Mouse (Mus musculus) heart, adult 2 months (tissue): ENCODE data around the gene Galnt15. TPM values are rescaled to one million over a fixed set of nuclear protein-coding genes. Genes with fewer than 3 reads are reported as not detected.

ENCODE experiments used
- DNase-seq, 2 experiments: peaks; one replicate each; pipeline ENCODE4 v3.0.0; 2021
- H3K27ac ChIP-seq: fragments of 200-600 bp; 2 replicates; pipeline ENCODE4 v1.8.1; 2022
- H3K27me3 ChIP-seq: fragments of 200-500 bp; 2 replicates; pipeline ENCODE4 v1.6.1; 2012; ENCODE audit warnings: mild to moderate bottlenecking, low read length, inconsistent platforms, mixed read lengths; ENCODE audit not compliant: control insufficient read depth, insufficient read depth
- H3K36me3 ChIP-seq: fragments of 200-500 bp; 2 replicates; pipeline ENCODE4 v1.6.1; 2012; ENCODE audit warnings: low read length, inconsistent platforms; ENCODE audit not compliant: control insufficient read depth, insufficient read depth
- H3K4me1 ChIP-seq: fragments of 200-500 bp; 2 replicates; pipeline ENCODE4 v1.6.1; 2011; ENCODE audit warnings: low read length; ENCODE audit not compliant: control insufficient read depth, insufficient read depth
- H3K4me3 ChIP-seq: fragments of 200-600 bp; 2 replicates; pipeline ENCODE4 v1.8.1; 2022
- H3K79me2 ChIP-seq: fragments of 200-500 bp; replicated peaks from 2 replicates; pipeline ENCODE4 v1.6.1; 2012; ENCODE audit warnings: mild to moderate bottlenecking, inconsistent platforms, low read length, moderate library complexity, mixed read lengths; ENCODE audit not compliant: control insufficient read depth, insufficient read depth
- H3K9ac ChIP-seq: fragments of 200-500 bp; 2 replicates; pipeline ENCODE4 v1.6.1; 2012; ENCODE audit warnings: low read depth, mild to moderate bottlenecking, control low read depth, inconsistent platforms, low read length, mixed read lengths
- CTCF ChIP-seq: fragments of 200-600 bp; IDR thresholded peaks from 2 replicates; pipeline ENCODE4 v1.8.1; 2022; ENCODE audit warnings: antibody characterized with exemption, mild to moderate bottlenecking, moderate library complexity
- EP300 ChIP-seq: fragments of 200-500 bp; IDR thresholded peaks from 2 replicates; pipeline ENCODE4 v1.6.1; 2011; ENCODE audit warnings: low read depth, low read length, control low read depth; ENCODE audit not compliant: insufficient read depth
- POLR2A ChIP-seq: fragments of 200-500 bp; IDR thresholded peaks from 2 replicates; pipeline ENCODE4 v1.6.1; 2011; ENCODE audit warnings: mild to moderate bottlenecking, low read depth, low read length, control low read depth; ENCODE audit not compliant: insufficient read depth
- whole genome bisulfite sequencing: fragments of 180-500 bp; shearing (Covaris S2); methylation state at CpG from one replicate; pipeline ENCODE4 v1.1.7; 2018; 5-methylcytosine and 5-hydroxymethylcytosine counted together
- intact Hi-C: fragments of 180-260 bp; cut with DNase I; formaldehyde crosslinking; loops from one replicate; pipeline ENCODE4 v1.15.1; 2025
- polyA plus RNA-seq: library from polyadenylated mRNA; depleted of rRNA; stranded (reverse); fragments of >200 nt; gene quantifications from 2 replicates; pipeline ENCODE4 v1.2.3, GENCODE M21; 2012; rRNA removed
- total RNA-seq, 2 experiments: library from RNA; stranded (reverse); gene quantifications; 2 replicates each; pipeline ENCODE4 v1.2.3; 2021

The Galnt15 gene
- total and polyA plus RNA-seq, 3 experiments, result 10.1 to 18.1 (median 11.2) TPM

DNA sequence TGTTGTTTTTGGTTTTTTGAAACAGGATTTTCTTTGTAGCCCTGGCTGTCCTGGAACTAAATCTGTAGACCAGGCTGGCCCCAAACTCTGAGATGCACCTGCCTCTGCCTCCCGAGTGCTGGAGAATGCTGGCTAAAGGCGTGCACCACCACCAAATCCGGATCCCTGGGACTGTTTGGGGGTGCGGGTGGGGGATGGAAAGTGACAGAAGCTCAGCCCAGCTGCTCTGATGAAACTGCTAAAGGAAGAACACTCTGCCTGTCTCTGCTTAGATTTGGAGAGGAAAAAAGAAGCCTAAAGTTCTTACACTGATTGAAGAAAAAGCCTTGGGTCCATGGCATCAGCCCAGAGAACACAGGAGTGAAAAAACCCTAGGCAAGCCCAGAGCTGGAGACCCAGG lies 74.8 kb downstream of the Galnt15 start:
- Histone ChIP-seq H3K79me2 (no peaks in the 10 kb centered on the region), H3K4me1 (no peaks in the 10 kb centered on the region), H3K4me3 (no peak overlapping the region), H3K27me3 (no peaks in the 10 kb centered on the region), H3K9ac (no peak overlapping the region), H3K27ac (no peak overlapping the region), H3K36me3 (no peaks in the 10 kb centered on the region; the same call in 1 of the 2 replicates)
- intact Hi-C loops, result no loop called here
- DNase-seq, result no peak
- 84% methylated on average over 4 of the region's 4 CpGs for WGBS
- TF ChIP-seq POLR2A, result no peak
- no peak for TF ChIP-seq EP300
- no peak for TF ChIP-seq CTCF

DNA sequence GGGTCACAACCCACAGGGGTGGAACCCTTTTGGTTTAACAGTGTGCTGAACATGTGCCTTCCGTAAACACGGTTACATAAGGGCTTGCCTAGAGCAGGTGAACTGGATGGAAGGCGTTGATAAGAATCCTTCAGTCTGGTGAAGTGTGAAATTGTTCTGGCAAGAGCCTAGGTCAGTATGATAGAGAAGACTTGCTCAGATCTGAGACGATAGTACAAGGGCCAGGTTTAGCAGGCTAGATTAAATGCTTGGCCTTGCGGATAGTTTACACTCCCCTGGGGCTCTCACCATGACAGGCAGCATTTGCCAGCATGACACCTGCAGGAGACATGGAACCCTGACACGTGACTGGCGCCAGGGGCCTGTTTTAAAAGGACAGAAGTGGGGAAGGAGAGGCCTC lies 76.9 kb downstream of the Galnt15 start:
- Histone ChIP-seq H3K27me3 (no peaks in the 10 kb centered on the region), H3K4me1 (no peaks in the 10 kb centered on the region), H3K36me3 (no peaks in the 10 kb centered on the region; the same call in 1 of the 2 replicates), H3K9ac (no peak overlapping the region), H3K27ac (no peak overlapping the region), H3K4me3 (no peak overlapping the region), H3K79me2 (no peaks in the 10 kb centered on the region)
- TF ChIP-seq CTCF (no peak), EP300 (no peak), POLR2A (no peak)
- WGBS, result 48% methylated on average over 7 of the region's 7 CpGs
- no peak for DNase-seq
- intact Hi-C loops, result no loop called here

DNA sequence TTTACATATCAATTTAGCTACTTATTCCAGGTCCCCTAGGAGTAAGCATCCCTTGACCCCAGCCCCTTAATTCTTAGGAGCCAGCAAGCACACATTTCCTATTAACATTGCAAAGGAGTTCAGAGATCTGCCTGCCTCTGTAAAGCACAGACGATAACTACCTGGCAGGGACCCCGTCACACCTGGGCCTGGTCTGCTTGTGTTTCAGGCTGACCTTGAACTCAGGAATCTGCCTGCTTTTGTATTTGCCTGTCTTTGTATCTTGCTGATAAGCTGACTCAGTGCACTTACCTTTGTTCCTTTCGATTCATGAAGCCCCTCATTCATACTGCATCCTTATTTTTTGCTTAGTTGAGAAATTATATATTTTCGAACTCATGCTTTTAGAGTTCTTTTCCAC lies 78.1 kb downstream of the Galnt15 start:
- H3K4me3 ChIP-seq, result no peak overlapping the region
- WGBS, result 87% methylated on average over 4 of the region's 4 CpGs

More for the DNA sequence above, 78.1 kb downstream of the Galnt15 start:
- Histone ChIP-seq H3K27me3 (no peaks in the 10 kb centered on the region), H3K79me2 (no peaks in the 10 kb centered on the region), H3K27ac (no peak overlapping the region), H3K4me1 (no peaks in the 10 kb centered on the region), H3K9ac (no peak overlapping the region), H3K36me3 (no peaks in the 10 kb centered on the region)
- intact Hi-C loops, result no loop called here
- DNase-seq, result no peak
- TF ChIP-seq CTCF (no peak), POLR2A (no peak), EP300 (no peak)

Other genes with a start within 250 kb of the Galnt15 start
- gene Ankrd28, start 198.3 kb upstream of the Galnt15 start, total RNA-seq, result 10 to 100 TPM; 22.1 to 27.7 TPM
- gene Ankrd28, start 198.3 kb upstream of the Galnt15 start, polyA plus RNA-seq, result 6.6 and 17.4 TPM in 2 replicates
- gene Oxnad1, start 56.4 kb downstream of the Galnt15 start, total RNA-seq, result 10 to 100 TPM; 49.5 to 54.9 TPM
- gene Oxnad1, start 56.4 kb downstream of the Galnt15 start, polyA plus RNA-seq, result 53.9 and 92.7 TPM in 2 replicates
- 10 to 100 TPM; 81.7 to 99.2 TPM for gene Dph3, start 56.7 kb downstream of the Galnt15 start, total RNA-seq
- gene Dph3, start 56.7 kb downstream of the Galnt15 start, polyA plus RNA-seq, result 40.2 and 63.3 TPM in 2 replicates
- not detected for gene Msmb, start 113.0 kb downstream of the Galnt15 start, total RNA-seq
- gene Msmb, start 113.0 kb downstream of the Galnt15 start, polyA plus RNA-seq, result not detected in 2 replicates
- 100 to 1,000 TPM; 135 to 196 TPM for gene Ncoa4, start 130.9 kb downstream of the Galnt15 start, total RNA-seq
- gene Ncoa4, start 130.9 kb downstream of the Galnt15 start, polyA plus RNA-seq, result 36.7 and 72.2 TPM in 2 replicates
- gene Timm23, start 172.9 kb downstream of the Galnt15 start, total RNA-seq, result 100 to 1,000 TPM; 206 to 234 TPM
- 264 and 384 TPM in 2 replicates for gene Timm23, start 172.9 kb downstream of the Galnt15 start, polyA plus RNA-seq
- gene Parg, start 173.0 kb downstream of the Galnt15 start, total RNA-seq, result 10 to 100 TPM; 20.0 to 21.2 TPM
- 3.7 and 6.3 TPM in 2 replicates for gene Parg, start 173.0 kb downstream of the Galnt15 start, polyA plus RNA-seq